ENCODE assay signal across 15 mouse cellular contexts in genomic region chr10:4355882-4356451, GRCm38 (mm10). TPM values are rescaled to one million over a fixed set of nuclear protein-coding genes. Genes with fewer than 3 reads are reported as not detected.
A peak's percentile ranks its signal among the peaks of the same experiment; 100 is the strongest.
DNase-seq lines count a peak whose midpoint lies in the region; ATAC-seq lines count a peak whose summit lies in the region.
"Had no signal": no experiment of that assay in that cellular context is flagged by ENCODE, and none has a peak within 500 bp of the region (broad histone marks: within the 10 kb centered on the region; RNA-seq: fewer than 3 reads in every experiment).

No protein-coding gene starts in this region.

- no peaks in the 10 kb centered on the region for H3K36me3 ChIP-seq in splenic B cell, adult 2 months (ENCODE audit: control insufficient read depth, insufficient read depth, low read length, poor library complexity, severe bottlenecking)

- intact Hi-C loops in left cerebral cortex, postnatal 14 days (cut with DNase I), result no loop called here

- peak; percentile 13 for DNase-seq in 416B (ENCODE audit: low read depth)
- peak; percentile 70 for DNase-seq in induced T-regulatory cell, adult 2 months (ENCODE audit: low read depth)
- DNase-seq in splenic B cell, adult 2 months (ENCODE audit: low read depth, low spot score), result peak; percentile 24
- no peak for DNase-seq in frontal cortex, postnatal 14 days (ENCODE audit: low spot score in 2 of 2)
- DNase-seq in left cerebral cortex, postnatal 14 days (ENCODE audit: low spot score in 2 of 2), result no peak
- no peak for DNase-seq in embryo, embryonic 9.5 days (ENCODE audit: extremely low spot score)
- DNase-seq: cerebellum, postnatal 25 days; kidney, adult 18-20 months; kidney, postnatal 36 days; left cerebral cortex, postnatal 4 days; lung, embryonic 14.5 days; retina, postnatal 1 day had no signal

- H3K27me3 ChIP-seq in splenic B cell, adult 2 months (ENCODE audit: control insufficient read depth, insufficient read depth, low read length, poor library complexity, severe bottlenecking), result no peaks in the 10 kb centered on the region
- H3K27me3 ChIP-seq: CH12.LX; hindbrain, embryonic 15.5 days had no signal

- peak; percentile 82 for ATAC-seq in CD4-positive, CD25-positive, alpha-beta regulatory T cell, adult 4 months

RNA-seq across cellular contexts. Expression of gene Zbtb2, which starts 31.9 kb away (rescaled TPM):
- 10 to 100 TPM; 10.2 to 10.5 TPM for polyA plus RNA-seq in CD4-positive, CD25-positive, alpha-beta regulatory T cell, adult 4 months (2017; shearing (Covaris generic))
- total RNA-seq in left cerebral cortex, postnatal 14 days (2021), result 10 to 100 TPM in 1 of 2 experiments, 1 to 10 TPM in 1; 8.8 to 10.0 TPM

Comparison
In these comparisons a context has a peak if more than half of its experiments do, and no peak if none do; other contexts are left out.
1. DNase-seq: peak in 416B (single experiment), induced T-regulatory cell, adult 2 months (single experiment) and splenic B cell, adult 2 months (single experiment); none in frontal cortex, postnatal 14 days (0 of 2), left cerebral cortex, postnatal 14 days (0 of 2) and embryo, embryonic 9.5 days (single experiment).